Mouse (Mus musculus): ENCODE data around the gene Tmem132d. TPM values are rescaled to one million over a fixed set of nuclear protein-coding genes. Genes with fewer than 3 reads are reported as not detected.

Tmem132d gene
- polyA plus RNA-seq, 1 experiment from 2014 or later: not detected

DNA sequence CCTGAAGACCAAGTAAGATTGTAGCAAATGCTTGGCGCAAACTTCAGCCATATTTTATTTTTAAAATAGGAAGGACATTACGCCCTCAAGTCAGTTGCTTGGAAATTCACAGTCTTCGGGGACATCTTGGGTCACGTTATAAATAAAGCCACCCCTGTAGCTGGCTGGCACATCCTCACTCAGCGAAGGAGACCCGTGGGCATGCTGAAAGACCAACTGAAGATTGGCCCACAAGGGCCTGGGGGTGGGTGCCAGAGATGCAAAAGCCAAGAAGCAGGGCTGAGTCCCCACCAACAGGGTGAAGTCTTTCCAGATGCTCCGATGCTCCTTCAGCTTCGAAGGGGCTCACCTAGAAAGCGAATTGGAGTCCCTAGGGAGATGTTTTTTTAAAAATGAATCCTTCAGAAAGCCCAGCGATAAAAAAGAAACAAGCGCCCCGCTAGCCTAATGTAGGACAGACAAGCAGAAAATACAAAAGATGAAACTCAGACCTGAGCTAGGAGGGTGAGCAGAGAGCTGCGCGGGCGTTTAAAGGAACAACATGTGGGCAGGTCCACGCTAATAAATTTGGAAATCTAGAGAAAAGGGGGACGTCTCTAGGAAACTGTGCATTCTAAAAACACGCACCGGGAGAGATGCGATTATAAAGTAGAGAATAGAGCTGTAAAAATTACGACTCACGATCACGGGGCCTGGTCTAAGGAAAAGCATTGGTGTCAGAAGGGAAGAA, 71.8 kb downstream of the Tmem132d start:
- no peaks in the 10 kb centered on the region for H3K27me3 ChIP-seq (ENCODE audit: insufficient read depth, low read length)
- H3K4me3 ChIP-seq (ENCODE audit: low read depth, low read length): no peak overlapping the region
- H3K27ac ChIP-seq (ENCODE audit: low read depth): no peak overlapping the region
- H3K36me3 ChIP-seq (replicated peaks; ENCODE audit: insufficient read depth, low read length): no peaks in the 10 kb centered on the region
- H3K4me1 ChIP-seq (ENCODE audit: insufficient read depth): no peaks in the 10 kb centered on the region
- 64% methylated on average over 23 of the region's 23 CpGs for WGBS (ENCODE audit: insufficient replicate concordance)
- TF ChIP-seq CTCF (IDR thresholded peaks at IDR 0.05; ENCODE audit: low read depth) (no peak), EP300 (IDR thresholded peaks at IDR 0.05; ENCODE audit: low read depth) (no peak)
- ATAC-seq: no peak
- peaks cover 2% of the 10 kb centered on the region; the same call in 1 of the 2 replicates for H3K9me3 ChIP-seq (ENCODE audit: low read length)
- no peak for DNase-seq
- no peak overlapping the region for H3K9ac ChIP-seq (replicated peaks)
- no peak overlapping the region for H3K4me2 ChIP-seq (ENCODE audit: low read depth, low read length)

- 46% methylated on average over 2 of the region's 2 CpGs for WGBS (ENCODE audit: insufficient replicate concordance)
- no peak for TF ChIP-seq EP300 (IDR thresholded peaks at IDR 0.05; ENCODE audit: low read depth)
These were observed 84.0 kb downstream of the Tmem132d start for GRCm38 (mm10) chr5:128348835-128349234.

DNA sequence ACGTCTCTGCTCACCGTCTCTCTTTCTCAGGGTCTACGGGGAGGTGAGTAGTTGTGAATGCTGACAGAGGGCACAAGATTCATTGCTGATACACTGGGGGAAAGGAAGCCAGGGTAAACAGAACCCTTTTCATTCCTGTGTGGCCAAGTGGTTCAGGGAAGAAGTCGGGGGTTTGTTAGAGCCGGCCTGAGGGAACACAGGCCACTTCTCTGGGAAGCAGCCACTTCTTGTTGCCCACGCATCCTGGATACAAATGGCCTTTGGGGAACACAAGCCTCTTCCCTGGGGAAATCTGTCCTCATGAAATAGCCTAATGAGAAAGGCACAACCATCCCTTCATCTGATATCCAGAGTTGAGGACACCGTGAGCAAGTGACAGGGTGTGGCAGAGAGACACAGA, 96.0 kb downstream of the Tmem132d start:
- TF ChIP-seq EP300 (IDR thresholded peaks at IDR 0.05; ENCODE audit: low read depth) (no peak), CTCF (IDR thresholded peaks at IDR 0.05; ENCODE audit: low read depth) (no peak)
- 0 out of 2 replicates have a peak, but pooled peaks cover 3% of the 10 kb centered on the region for H3K9me3 ChIP-seq (ENCODE audit: low read length)
- no peak overlapping the region for H3K4me3 ChIP-seq (ENCODE audit: low read depth, low read length)
- no peak overlapping the region for H3K4me2 ChIP-seq (ENCODE audit: low read depth, low read length)
- WGBS (ENCODE audit: insufficient replicate concordance): 77% methylated on average over 7 of the region's 7 CpGs
- H3K27me3 ChIP-seq (ENCODE audit: insufficient read depth, low read length): no peaks in the 10 kb centered on the region
- ATAC-seq: no peak
- H3K9ac ChIP-seq (replicated peaks): no peak overlapping the region
- no peak for DNase-seq
- H3K4me1 ChIP-seq (ENCODE audit: insufficient read depth): no peaks in the 10 kb centered on the region
- no peaks in the 10 kb centered on the region for H3K36me3 ChIP-seq (replicated peaks; ENCODE audit: insufficient read depth, low read length)
- no peak overlapping the region for H3K27ac ChIP-seq (ENCODE audit: low read depth)

More at GRCm38 (mm10) chr5:128348835-128349234, 84.0 kb downstream of the Tmem132d start:
- Histone ChIP-seq H3K27ac (ENCODE audit: low read depth) (no peak overlapping the region), H3K9me3 (ENCODE audit: low read length) (peaks cover 4% of the 10 kb centered on the region; the same call in 1 of the 2 replicates), H3K9ac (replicated peaks) (no peak overlapping the region), H3K36me3 (replicated peaks; ENCODE audit: insufficient read depth, low read length) (no peaks in the 10 kb centered on the region), H3K4me2 (ENCODE audit: low read depth, low read length) (no peak overlapping the region), H3K4me1 (ENCODE audit: insufficient read depth) (no peaks in the 10 kb centered on the region), H3K4me3 (ENCODE audit: low read depth, low read length) (no peak overlapping the region), H3K27me3 (ENCODE audit: insufficient read depth, low read length) (no peaks in the 10 kb centered on the region)
- no peak for DNase-seq
- ATAC-seq: no peak

- no peaks in the 10 kb centered on the region for H3K27me3 ChIP-seq (ENCODE audit: insufficient read depth, low read length)
- 82% methylated on average over 7 of the region's 7 CpGs for WGBS (ENCODE audit: insufficient replicate concordance)
- H3K4me3 ChIP-seq (ENCODE audit: low read depth, low read length): no peak overlapping the region
- DNase-seq (no peak), ATAC-seq (no peak)
- no peak overlapping the region for H3K4me2 ChIP-seq (ENCODE audit: low read depth, low read length)
- no peak overlapping the region for H3K9ac ChIP-seq (replicated peaks)
- TF ChIP-seq EP300 (IDR thresholded peaks at IDR 0.05; ENCODE audit: low read depth) (no peak), CTCF (IDR thresholded peaks at IDR 0.05; ENCODE audit: low read depth) (no peak)
- no peak overlapping the region for H3K27ac ChIP-seq (ENCODE audit: low read depth)
- no peaks in the 10 kb centered on the region for H3K36me3 ChIP-seq (replicated peaks; ENCODE audit: insufficient read depth, low read length)
- H3K9me3 ChIP-seq (ENCODE audit: low read length): 0 out of 2 replicates have a peak, but pooled peaks cover 3% of the 10 kb centered on the region
- no peaks in the 10 kb centered on the region for H3K4me1 ChIP-seq (ENCODE audit: insufficient read depth)
These were observed 100.1 kb downstream of the Tmem132d start for GRCm38 (mm10) chr5:128332766-128333165.

GRCm38 (mm10) chr5:128330351-128330750, 102.5 kb downstream of the Tmem132d start:
- no peaks in the 10 kb centered on the region for H3K36me3 ChIP-seq (replicated peaks; ENCODE audit: insufficient read depth, low read length)
- no peaks in the 10 kb centered on the region for H3K27me3 ChIP-seq (ENCODE audit: insufficient read depth, low read length)
- H3K4me2 ChIP-seq (ENCODE audit: low read depth, low read length): no peak overlapping the region
- H3K9me3 ChIP-seq (ENCODE audit: low read length): no peaks in the 10 kb centered on the region
- H3K4me3 ChIP-seq (ENCODE audit: low read depth, low read length): no peak overlapping the region
- H3K9ac ChIP-seq (replicated peaks): no peak overlapping the region
- no peaks in the 10 kb centered on the region for H3K4me1 ChIP-seq (ENCODE audit: insufficient read depth)
- TF ChIP-seq EP300 (IDR thresholded peaks at IDR 0.05; ENCODE audit: low read depth) (no peak), CTCF (IDR thresholded peaks at IDR 0.05; ENCODE audit: low read depth) (no peak)
- ATAC-seq: no peak
- no peak for DNase-seq
- H3K27ac ChIP-seq (ENCODE audit: low read depth): no peak overlapping the region
- WGBS (ENCODE audit: insufficient replicate concordance): 67% methylated on average over 8 of the region's 8 CpGs

DNA sequence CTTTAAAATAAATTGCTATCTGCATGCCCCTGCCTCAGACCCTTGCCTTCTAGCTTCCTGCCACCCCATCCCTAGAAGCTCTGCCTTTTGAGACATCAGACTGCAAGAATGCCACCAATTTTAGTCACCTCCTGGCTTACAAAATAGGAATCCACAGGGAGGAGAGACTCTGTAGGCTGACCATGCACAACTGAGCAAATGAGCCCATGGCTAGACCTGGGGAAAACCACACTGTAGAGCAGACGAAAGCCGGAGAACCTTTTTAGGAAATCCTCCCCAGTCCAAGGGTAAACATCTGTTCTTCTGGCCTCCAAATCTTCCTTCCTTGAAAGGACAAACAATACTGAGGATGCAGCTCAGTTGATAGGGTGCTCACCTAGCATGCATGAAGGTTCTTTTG, 130.5 kb downstream of the Tmem132d start:
- DNase-seq: no peak
- 55% methylated on average over 2 of the region's 2 CpGs for WGBS (ENCODE audit: insufficient replicate concordance)
- no peak for TF ChIP-seq CTCF (IDR thresholded peaks at IDR 0.05; ENCODE audit: low read depth)
- TF ChIP-seq EP300 (IDR thresholded peaks at IDR 0.05; ENCODE audit: low read depth): no peak
- Histone ChIP-seq H3K36me3 (replicated peaks; ENCODE audit: insufficient read depth, low read length) (no peaks in the 10 kb centered on the region), H3K9ac (replicated peaks) (no peak overlapping the region), H3K27me3 (ENCODE audit: insufficient read depth, low read length) (no peaks in the 10 kb centered on the region), H3K4me1 (ENCODE audit: insufficient read depth) (no peaks in the 10 kb centered on the region), H3K4me2 (ENCODE audit: low read depth, low read length) (no peak overlapping the region), H3K4me3 (ENCODE audit: low read depth, low read length) (no peak overlapping the region), H3K27ac (ENCODE audit: low read depth) (no peak overlapping the region), H3K9me3 (ENCODE audit: low read length) (no peaks in the 10 kb centered on the region; the same call in none of the 2 replicates)
- no peak for ATAC-seq
